Mouse (Mus musculus) embryonic stem cell, embryonic (primary cell): Measurements from ENCODE around the gene Frmpd1.

Experiments
- CTCF ChIA-PET, 4 experiments: fragments of 300-600 bp in 2 of 4; fragments of 350-600 bp in 2 of 4; sonication (Branson Sonifier 250); formaldehyde crosslinking; loops; one replicate each; lab custom pipeline; 2022; ENCODE audit warnings: inconsistent platforms in 2 of 4; lab: Charles Lee
- POLR2A ChIA-PET, 4 experiments: fragments of 300-600 bp in 2 of 4; fragments of 350-600 bp in 2 of 4; sonication (Branson Sonifier 250); formaldehyde crosslinking; loops; one replicate each; lab custom pipeline; 2022; ENCODE audit warnings: antibody characterized with exemption in 4 of 4, inconsistent platforms in 1 of 4; lab: Charles Lee

Frmpd1 gene

DNA sequence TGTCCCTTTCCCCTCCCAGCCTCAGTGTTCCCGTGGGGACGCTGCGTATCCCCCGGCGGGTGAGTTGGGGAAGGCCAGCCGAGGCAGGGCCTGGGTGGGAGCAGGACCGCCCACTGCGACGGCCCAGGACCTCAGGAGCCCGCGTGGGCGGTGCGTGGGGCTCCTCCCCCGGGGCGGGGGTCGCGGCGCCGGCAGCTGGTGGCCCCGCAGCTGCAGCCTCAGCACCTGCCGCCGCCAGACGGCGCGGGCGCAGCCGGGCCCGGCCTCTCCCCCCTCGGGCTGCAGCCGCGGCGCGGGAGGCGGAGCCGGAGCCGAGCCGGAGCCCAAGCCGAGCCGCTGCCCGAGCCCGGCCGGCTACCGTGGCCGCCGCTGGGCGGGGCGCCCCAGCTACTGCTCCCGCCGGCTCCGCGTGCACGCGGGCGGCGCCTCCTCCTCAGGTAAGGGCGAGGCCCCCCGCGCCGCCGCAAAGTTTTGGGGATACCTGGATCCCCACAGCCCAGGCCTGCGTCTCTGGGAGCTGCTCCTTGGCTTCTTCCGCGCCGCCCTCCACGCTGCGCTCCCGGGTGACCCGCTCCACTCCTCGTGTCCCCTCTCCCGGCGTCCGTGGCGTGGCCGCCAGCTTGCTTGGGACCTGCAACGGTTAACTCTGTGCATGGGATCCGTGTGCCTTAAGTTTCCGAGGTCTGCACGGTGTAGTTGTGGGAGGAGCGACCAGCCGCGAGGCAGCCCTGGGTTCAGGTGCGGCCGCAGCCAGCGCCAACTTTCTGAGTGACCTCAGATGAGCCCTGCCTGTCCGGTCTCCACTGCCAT is at the start of gene Frmpd1:
Gene Frmpd1, plus strand, starts transcription at position 355 of the 810 bp plus-strand sequence.
- CTCF ChIA-PET: interaction anchor here (0.5 to 1.6 kb wide), 8 partner anchors 19 to 549 kb away, joined by 3 to 8 read pairs (median 4); partner anchors contain the start of gene Tomm5 (in 2 of the 4)
- POLR2A ChIA-PET: interaction anchor here (0.5 to 1.4 kb wide), 12 partner anchors 9 to 1540 kb away, joined by 3 to 7 read pairs (median 3); partner anchors contain the start of genes Tomm5 (in 2 of the 4) and Zbtb5 (in 1 of the 4)

DNA sequence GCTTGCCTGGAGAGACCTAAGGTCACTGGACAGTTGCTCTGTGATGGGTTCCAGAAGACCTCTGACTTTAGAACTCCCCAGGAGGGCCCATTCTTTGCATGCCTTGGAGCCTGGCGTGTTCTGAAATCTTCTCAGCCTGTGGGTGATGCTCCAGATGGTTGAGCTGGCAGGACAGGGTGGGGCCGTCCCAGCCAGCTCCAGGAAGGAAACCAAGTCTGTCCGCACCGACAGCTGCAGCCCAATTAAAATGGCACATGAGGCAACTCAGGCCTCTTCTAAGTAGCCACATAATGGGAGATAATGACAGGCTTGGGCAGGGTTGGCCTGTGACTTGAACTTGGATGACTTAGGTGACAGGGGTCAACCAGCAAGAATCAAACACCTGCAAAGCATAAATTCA is 47.0 kb upstream of the Frmpd1 start:
- ChIA-PET CTCF (interaction anchor here in 1 of 4 experiments (0.6 kb wide), 1 partner anchor 163 kb away, joined by 3 read pairs; no protein-coding TSS in a partner anchor), POLR2A (no interaction called here)

DNA sequence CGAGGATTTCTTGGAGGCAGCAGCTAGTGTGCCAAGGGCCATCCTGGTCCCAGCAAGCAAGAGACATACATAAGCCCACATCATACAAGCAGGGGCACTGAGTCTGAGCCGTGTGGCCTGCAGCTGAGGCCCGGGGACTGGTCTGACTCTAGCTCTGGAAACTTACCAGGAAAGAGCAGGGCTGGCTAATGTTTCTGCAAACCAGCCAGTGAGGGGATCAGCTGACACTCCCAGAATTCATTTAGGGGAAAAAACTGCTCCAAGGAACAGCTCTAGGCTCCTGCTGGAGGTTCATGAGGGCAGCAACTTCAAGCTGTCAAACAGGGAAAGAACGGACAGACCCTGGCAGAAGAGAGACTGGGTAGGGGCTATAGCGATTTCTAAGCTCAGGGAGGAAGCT is 42.8 kb upstream of the Frmpd1 start:
- ChIA-PET CTCF (no interaction called here), POLR2A (interaction anchor here in 2 of 4 experiments (1.5 to 1.9 kb wide), 2 partner anchors 35 to 57 kb away, joined by 3 to 4 read pairs; no protein-coding TSS in a partner anchor)

GRCm38 (mm10) chr4:45142411-45142810 is 42.3 kb upstream of the Frmpd1 start:
- CTCF ChIA-PET: interaction anchor here in 1 of 4 experiments (0.6 kb wide), 1 partner anchor 797 kb away, joined by 4 read pairs; no protein-coding TSS in a partner anchor
- POLR2A ChIA-PET: interaction anchor here in 2 of 4 experiments (1.5 to 1.9 kb wide), 3 partner anchors 10 to 57 kb away, joined by 3 to 4 read pairs (median 4); no protein-coding TSS in a partner anchor

GRCm38 (mm10) chr4:45143005-45143404 is 41.7 kb upstream of the Frmpd1 start:
- ChIA-PET POLR2A (interaction anchor here in 3 of 4 experiments (0.8 to 1.9 kb wide), 4 partner anchors 9 to 58 kb away, joined by 3 to 5 read pairs (median 4); no protein-coding TSS in a partner anchor), CTCF (no interaction called here)

DNA sequence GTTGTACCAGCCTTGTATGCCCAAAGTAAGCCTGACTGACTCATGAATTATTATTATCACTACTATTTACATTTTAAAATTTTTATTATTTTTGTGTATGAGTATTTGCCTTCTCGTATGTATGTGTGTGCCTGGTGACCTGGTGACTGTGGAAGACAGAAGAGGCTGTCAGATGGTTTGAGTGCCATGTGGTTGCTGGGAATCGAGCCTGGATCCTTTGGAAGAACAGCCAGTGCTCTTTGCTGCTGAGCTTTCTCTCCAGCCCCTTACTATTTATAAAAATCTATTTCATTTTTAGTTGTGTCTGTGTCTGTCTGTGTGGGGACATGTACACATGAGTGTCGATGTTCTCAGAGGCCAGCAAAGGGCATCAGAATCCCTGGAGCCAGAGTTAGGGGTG is 28.2 kb upstream of the Frmpd1 start:
- CTCF ChIA-PET: no interaction called here
- POLR2A ChIA-PET: no interaction called here

GRCm38 (mm10) chr4:45158608-45159007 is 26.1 kb upstream of the Frmpd1 start:
- POLR2A ChIA-PET: no interaction called here
- CTCF ChIA-PET: no interaction called here

DNA sequence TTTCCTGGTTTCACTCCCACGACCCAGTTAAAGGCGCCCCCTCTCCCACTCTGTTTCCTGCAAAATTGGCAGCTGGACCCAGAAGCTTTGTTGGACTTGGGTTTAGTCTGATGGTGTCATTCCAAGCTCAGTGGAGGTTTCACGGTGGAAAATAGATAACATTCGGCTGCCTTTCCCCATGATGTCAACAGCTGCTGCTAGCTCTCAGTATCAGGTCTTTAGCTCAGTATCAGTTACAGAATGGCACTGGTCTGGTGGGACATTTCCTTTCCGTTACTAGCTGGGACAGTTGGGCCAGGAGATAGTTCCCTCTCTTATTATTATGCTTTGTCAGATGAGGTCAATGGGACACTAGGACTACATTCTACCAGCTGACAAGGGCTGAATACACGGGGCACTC is 23.9 kb upstream of the Frmpd1 start:
- ChIA-PET POLR2A (no interaction called here), CTCF (interaction anchor here in 2 of 4 experiments (0.5 to 1.5 kb wide), 3 partner anchors 106 to 854 kb away, joined by 3 read pairs; no protein-coding TSS in a partner anchor)

DNA sequence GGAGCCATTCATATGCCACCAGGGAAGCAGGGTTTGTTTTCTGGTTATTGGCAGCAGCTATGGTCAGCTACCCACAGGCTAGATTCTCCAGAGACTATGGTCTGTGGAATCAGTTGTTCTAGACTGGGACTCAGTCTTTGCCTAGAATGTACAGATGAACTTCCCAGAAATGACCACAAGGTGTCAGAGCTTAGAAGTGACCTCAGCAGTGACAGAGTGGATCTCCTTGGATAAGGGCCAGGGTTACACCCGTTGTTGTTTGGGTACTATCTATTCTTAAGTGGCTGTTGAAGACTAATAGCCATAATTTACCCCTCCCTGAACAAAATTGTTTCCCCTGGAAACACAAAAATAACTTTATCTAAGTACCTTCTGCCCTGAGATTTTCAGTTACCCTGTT is 21.0 kb upstream of the Frmpd1 start:
- CTCF ChIA-PET: interaction anchor here in 3 of 4 experiments (0.6 to 1.6 kb wide), 12 partner anchors 9 to 159 kb away, joined by 3 to 6 read pairs (median 3); partner anchors contain the start of genes Frmpd1 (in 1 of the 3) and Zbtb5 (in 1 of the 3)
- POLR2A ChIA-PET: interaction anchor here in 1 of 4 experiments (0.6 kb wide), 1 partner anchor 57 kb away, joined by 11 read pairs; no protein-coding TSS in a partner anchor

GRCm38 (mm10) chr4:45165477-45165876 is 19.2 kb upstream of the Frmpd1 start:
- POLR2A ChIA-PET: no interaction called here
- CTCF ChIA-PET: interaction anchor here in 2 of 4 experiments (0.6 to 0.7 kb wide), 3 partner anchors 19 to 1333 kb away, joined by 3 to 5 read pairs (median 4); partner anchors contain the start of gene Frmpd1 (in 1 of the 2)

GRCm38 (mm10) chr4:45165955-45166354 is 18.7 kb upstream of the Frmpd1 start:
- ChIA-PET CTCF (interaction anchor here in 2 of 4 experiments (0.6 to 0.7 kb wide), 3 partner anchors 19 to 1333 kb away, joined by 3 to 5 read pairs (median 4); partner anchors contain the start of gene Frmpd1 (in 1 of the 2)), POLR2A (interaction anchor here in 1 of 4 experiments (0.6 kb wide), 1 partner anchor 195 kb away, joined by 3 read pairs; no protein-coding TSS in a partner anchor)

- POLR2A ChIA-PET: interaction anchor here in 2 of 4 experiments (1.0 to 1.1 kb wide), 2 partner anchors 14 kb away, joined by 3 to 4 read pairs; no protein-coding TSS in a partner anchor
Observed at GRCm38 (mm10) chr4:45171340-45171739, 13.3 kb upstream of the Frmpd1 start.

GRCm38 (mm10) chr4:45183818-45184520 is 706 bp upstream of the Frmpd1 start:
- CTCF ChIA-PET: interaction anchor here (0.5 to 1.6 kb wide), 6 partner anchors 18 to 1867 kb away, joined by 3 to 8 read pairs (median 4); partner anchors contain the start of gene Tomm5 (in 1 of the 4)
- POLR2A ChIA-PET: interaction anchor here in 3 of 4 experiments (0.5 to 1.4 kb wide), 6 partner anchors 10 to 1541 kb away, joined by 3 to 7 read pairs (median 3); partner anchors contain the start of genes Tomm5 (in 2 of the 3) and Zbtb5 (in 1 of the 3)

More at GRCm38 (mm10) chr4:45171340-45171739, 13.3 kb upstream of the Frmpd1 start:
- CTCF ChIA-PET: interaction anchor here in 1 of 4 experiments (0.6 kb wide), 1 partner anchor 664 kb away, joined by 4 read pairs; no protein-coding TSS in a partner anchor

GRCm38 (mm10) chr4:45185331-45185669 is 625 bp downstream of the Frmpd1 start:
- ChIA-PET CTCF (interaction anchor here (0.5 to 1.6 kb wide), 7 partner anchors 20 to 401 kb away, joined by 3 to 8 read pairs (median 4); partner anchors contain the start of gene Tomm5 (in 2 of the 4)), POLR2A (interaction anchor here (0.6 to 1.4 kb wide), 11 partner anchors 10 to 1112 kb away, joined by 3 to 7 read pairs (median 3); partner anchors contain the start of gene Tomm5 (in 1 of the 4))

- ChIA-PET POLR2A (no interaction called here), CTCF (interaction anchor here in 1 of 4 experiments (0.7 kb wide), 1 partner anchor 89 kb away, joined by 3 read pairs; no protein-coding TSS in a partner anchor)
Observed at GRCm38 (mm10) chr4:45198296-45198695, 13.6 kb downstream of the Frmpd1 start.

DNA sequence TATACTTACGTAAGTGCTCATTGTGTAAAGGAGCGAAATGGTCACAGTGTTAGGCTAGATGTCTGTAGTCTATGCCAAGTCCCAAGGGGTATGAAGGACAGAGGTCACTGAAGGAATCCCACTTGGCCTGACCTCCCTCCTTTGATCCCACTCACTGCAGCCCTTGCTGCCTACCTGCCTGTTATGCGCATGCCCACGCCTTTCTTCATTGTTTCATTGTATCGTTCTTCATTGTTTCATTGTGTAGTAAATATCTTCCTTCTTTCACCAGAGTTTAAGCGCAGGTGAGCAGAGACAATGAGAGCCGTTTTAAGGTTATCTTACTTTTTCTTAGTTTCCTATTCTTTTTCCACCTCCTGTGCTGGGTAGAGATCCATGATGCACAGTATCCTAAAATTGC is 18.6 kb downstream of the Frmpd1 start:
- ChIA-PET POLR2A (no interaction called here), CTCF (no interaction called here)

DNA sequence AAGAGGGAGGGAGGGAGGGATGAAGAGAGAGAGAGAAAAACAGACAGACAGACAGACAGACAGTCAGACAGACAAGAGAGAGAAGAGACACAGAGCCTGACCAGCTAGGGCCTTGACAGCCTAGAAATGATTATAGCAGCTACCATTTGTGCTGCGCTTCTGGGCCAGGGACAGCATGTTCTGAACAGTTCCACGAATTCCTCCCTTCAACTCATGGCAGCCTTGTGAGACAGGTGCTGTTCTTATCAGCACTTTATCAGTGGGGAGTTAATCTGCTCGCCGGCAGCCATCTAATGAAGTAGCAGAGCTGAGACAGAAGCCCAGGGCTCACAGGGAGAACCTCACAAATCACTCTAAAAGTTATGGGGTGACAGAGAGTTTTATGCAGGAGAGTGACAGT is 22.8 kb downstream of the Frmpd1 start:
- CTCF ChIA-PET: no interaction called here
- POLR2A ChIA-PET: interaction anchor here in 2 of 4 experiments (0.7 to 1.0 kb wide), 2 partner anchors 21 to 663 kb away, joined by 3 to 5 read pairs; no protein-coding TSS in a partner anchor
